Mouse (Mus musculus): Measurements from ENCODE around the gene Etfrf1. TPM values are rescaled to one million over a fixed set of nuclear protein-coding genes. Genes with fewer than 3 reads are reported as not detected.

Etfrf1 gene
- polyA plus RNA-seq, 1 experiment from 2014 or later, result 35.2 TPM

DNA sequence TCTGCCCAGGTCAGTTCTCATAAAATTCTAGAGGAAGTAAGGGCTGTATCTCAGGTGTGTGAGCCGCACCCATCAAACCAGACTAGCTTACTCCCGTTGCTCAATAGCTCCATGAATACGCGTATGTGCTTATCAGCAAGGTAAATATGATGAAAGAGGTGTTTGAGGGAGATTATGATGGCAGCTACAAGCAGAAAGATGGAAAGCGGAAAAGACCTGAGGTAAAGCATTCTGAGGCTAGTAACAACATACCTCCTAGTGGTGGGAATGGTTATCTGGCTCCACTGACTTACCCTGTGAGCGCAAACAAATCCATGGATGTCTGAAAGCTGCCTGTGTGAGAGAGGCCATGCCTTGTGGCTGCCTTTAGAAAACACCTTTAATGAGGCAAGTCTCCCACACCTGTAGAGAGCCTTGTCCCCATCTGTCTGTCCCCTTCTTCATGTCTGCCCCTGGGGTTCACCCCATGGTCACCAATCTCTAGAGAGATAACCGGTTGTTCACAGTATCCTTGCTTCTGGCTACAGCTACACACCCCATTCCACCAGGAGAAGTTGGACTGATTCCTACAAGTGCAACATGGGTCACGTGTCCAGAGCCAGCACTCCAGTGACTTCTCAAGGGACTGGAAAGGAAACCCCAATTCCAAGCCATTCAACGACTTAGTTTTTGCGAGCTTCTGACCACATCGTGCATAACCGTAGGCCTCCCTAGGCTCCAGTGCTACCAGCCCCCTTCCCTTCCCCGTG is 45.2 kb downstream of the Etfrf1 start:
- no peak for ATAC-seq (ENCODE audit: insufficient number of reproducible peaks, low FRiP score, low TSS enrichment, low read depth)
- WGBS, result 68% methylated on average over 13 of the region's 13 CpGs
- Histone ChIP-seq H3K27ac (replicated peaks) (no peak overlapping the region), H3K4me3 (replicated peaks) (no peak overlapping the region), H3K27me3 (no peaks in the 10 kb centered on the region), H3K9ac (no peak overlapping the region), H3K4me2 (replicated peaks) (no peak overlapping the region), H3K4me1 (no peaks in the 10 kb centered on the region; the same call in 1 of the 2 replicates), H3K36me3 (no peaks in the 10 kb centered on the region), H3K9me3 (replicated peaks) (no peaks in the 10 kb centered on the region)

DNA sequence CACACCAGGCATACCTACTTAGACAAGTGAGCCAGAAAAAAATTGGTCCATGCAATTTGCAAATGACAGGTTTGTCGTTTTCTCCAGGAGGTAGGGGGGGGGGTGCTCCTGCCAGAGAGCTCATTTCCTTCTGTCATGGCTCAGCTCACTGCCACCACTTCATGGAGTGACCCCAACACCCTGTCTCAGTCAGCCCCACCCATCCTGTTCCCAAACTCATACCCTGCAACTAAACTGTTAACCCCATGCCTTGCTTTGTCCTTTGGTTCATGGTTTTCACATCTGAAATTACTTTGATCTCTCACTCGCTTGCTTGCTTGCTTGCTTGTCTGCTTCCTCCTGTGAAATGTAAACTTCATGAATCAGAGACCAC is 45.8 kb downstream of the Etfrf1 start:
- Histone ChIP-seq H3K27ac (replicated peaks) (no peak overlapping the region), H3K9ac (no peak overlapping the region), H3K9me3 (replicated peaks) (no peaks in the 10 kb centered on the region), H3K4me1 (no peaks in the 10 kb centered on the region), H3K4me3 (replicated peaks) (no peak overlapping the region), H3K4me2 (replicated peaks) (no peak overlapping the region), H3K27me3 (no peaks in the 10 kb centered on the region), H3K36me3 (no peaks in the 10 kb centered on the region)
- 22% methylated on average over 2 of the region's 2 CpGs for WGBS
- ATAC-seq (ENCODE audit: insufficient number of reproducible peaks, low FRiP score, low TSS enrichment, low read depth), result no peak

DNA sequence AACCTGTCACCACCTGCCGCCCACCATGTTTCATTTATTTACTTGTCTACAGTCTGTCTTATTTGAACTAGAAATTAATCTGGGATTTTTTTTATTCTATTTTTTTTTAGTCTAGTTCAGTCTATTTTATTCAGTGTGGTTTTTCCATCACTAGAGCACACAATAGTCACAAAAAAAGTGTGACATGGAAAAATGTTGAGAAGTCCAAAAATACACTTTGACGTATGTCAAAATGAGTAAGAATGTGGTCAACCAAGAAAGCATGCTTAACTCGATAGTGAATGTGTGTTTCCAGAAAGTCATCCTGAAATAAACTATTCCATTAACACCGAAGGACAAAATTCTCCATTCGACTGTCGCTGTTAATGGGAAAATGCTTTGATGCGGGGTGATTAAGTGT is 51.4 kb downstream of the Etfrf1 start:
- no peak overlapping the region for H3K4me3 ChIP-seq (replicated peaks)
- no peak overlapping the region for H3K9ac ChIP-seq
- H3K27ac ChIP-seq (replicated peaks), result no peak overlapping the region
- H3K27me3 ChIP-seq, result no peaks in the 10 kb centered on the region
- H3K9me3 ChIP-seq (replicated peaks), result no peaks in the 10 kb centered on the region
- ATAC-seq (ENCODE audit: insufficient number of reproducible peaks, low FRiP score, low TSS enrichment, low read depth), result no peak
- H3K4me1 ChIP-seq, result no peaks in the 10 kb centered on the region
- 80% methylated on average over 7 of the region's 7 CpGs for WGBS
- H3K36me3 ChIP-seq, result no peaks in the 10 kb centered on the region
- H3K4me2 ChIP-seq (replicated peaks), result no peak overlapping the region

Other genes starting within 250 kb of the Etfrf1 start
- 22.7 and 25.1 TPM in 2 replicates for gene Bcat1, start 134.9 kb upstream of the Etfrf1 start, polyA plus RNA-seq (2015; fragmentation: Nextera tagmentation; extraction: Ambion mirVana)
- 6.9 and 7.1 TPM in 2 replicates for gene Lrmp, start 95.5 kb upstream of the Etfrf1 start, polyA plus RNA-seq (2015; fragmentation: Nextera tagmentation; extraction: Ambion mirVana)
- gene Casc1, start 129 bp upstream of the Etfrf1 start, polyA plus RNA-seq (2015; fragmentation: Nextera tagmentation; extraction: Ambion mirVana), result 3.1 and 4.4 TPM in 2 replicates
- 65.5 and 70.7 TPM in 2 replicates for gene Kras, start 39.1 kb downstream of the Etfrf1 start, polyA plus RNA-seq (2015; fragmentation: Nextera tagmentation; extraction: Ambion mirVana)